ENCODE assay signal across 18 mouse cellular contexts in the genomic region with DNA sequence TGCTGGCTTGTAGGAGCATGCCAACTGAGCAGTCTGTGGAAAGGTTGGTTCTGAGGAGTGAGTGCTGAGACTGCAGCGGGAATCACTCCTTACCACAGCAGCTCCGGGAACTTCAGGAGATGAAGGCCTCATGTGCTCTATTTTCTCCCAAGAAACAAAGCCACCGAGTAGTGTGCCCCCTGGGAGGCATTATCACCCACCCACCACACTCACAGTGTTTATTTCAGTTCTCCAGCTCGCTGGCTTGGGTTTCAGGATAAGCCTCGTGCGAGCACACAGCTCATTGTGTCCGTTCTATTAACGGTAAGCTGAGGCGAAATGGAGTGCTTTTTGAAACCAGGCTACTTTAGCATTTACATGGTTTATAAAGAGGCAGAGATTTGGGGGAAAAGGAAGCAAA. TPM values are rescaled to one million over a fixed set of nuclear protein-coding genes. Genes with fewer than 3 reads are reported as not detected.
A peak's percentile ranks its signal among the peaks of the same experiment; 100 is the strongest.
DNase-seq lines count a peak whose midpoint lies in the region; TF ChIP-seq lines count a peak whose summit lies in the region.
"Had no signal": no experiment of that assay in that cellular context is flagged by ENCODE, and none has a peak within 500 bp of the region (broad histone marks: within the 10 kb centered on the region; RNA-seq: fewer than 3 reads in every experiment).

No protein-coding gene starts in this region.

- no peak for DNase-seq in heart, embryonic 10.5 days (ENCODE audit: low spot score)
- DNase-seq in heart, postnatal 14 days, result no peak
- no peak for DNase-seq in kidney, adult 2 months
- no peak for DNase-seq in kidney, adult 8-10 months
- DNase-seq in retina, postnatal 1 day, result peak; percentile 25
- DNase-seq in retina, embryonic 14.5 days (ENCODE audit: low spot score), result no peak
- DNase-seq in spleen, postnatal 10 days (ENCODE audit: low spot score in 2 of 2), result no peak
- DNase-seq in cerebellum, adult 18-20 months, result no peak
- DNase-seq: adrenal gland, adult 2 months; cerebellum, postnatal 10 days; embryo, embryonic 11 days; kidney, adult 18-20 months; kidney, postnatal 4 days; lung, adult 2 months; lung, postnatal 36 days; right cerebral cortex, postnatal 4 days; thymus, adult 18-20 months had no signal

- intact Hi-C loops in heart, postnatal 14 days (cut with DNase I), result no loop called here

- H3K9me3 ChIP-seq in heart, embryonic 10.5 days, result no peaks in the 10 kb centered on the region

- no peaks in the 10 kb centered on the region for H3K36me3 ChIP-seq in heart, embryonic 10.5 days
- no peaks in the 10 kb centered on the region for H3K36me3 ChIP-seq in kidney, adult 2 months (ENCODE audit: control insufficient read depth, insufficient read depth, low read length)

- 39% methylated on average over 9 of the region's 9 CpGs for WGBS in heart, embryonic 10.5 days
- 69% methylated on average over 9 of the region's 9 CpGs for WGBS in kidney, adult 2 months

- TF ChIP-seq POLR2A in kidney, adult 2 months (IDR thresholded peaks at IDR 0.05; ENCODE audit: low read depth, low read length), result no peak

- no peaks in the 10 kb centered on the region for H3K27me3 ChIP-seq in heart, embryonic 10.5 days (ENCODE audit: insufficient read depth, poor library complexity, severe bottlenecking)
- no peaks in the 10 kb centered on the region for H3K27me3 ChIP-seq in kidney, adult 2 months (replicated peaks; ENCODE audit: control insufficient read depth, insufficient read depth, low read length)
- H3K27me3 ChIP-seq: CH12.LX had no signal

- H3K27ac ChIP-seq in heart, embryonic 10.5 days, result peak overlapping the region; percentile 69
- peak overlapping the region; percentile 61 for H3K27ac ChIP-seq in kidney, adult 2 months (ENCODE audit: insufficient read depth, low read depth, low read length)

- TF ChIP-seq CTCF in kidney, adult 2 months (conservative IDR thresholded peaks at IDR 0.05; ENCODE audit: insufficient read depth, insufficient read length, low read depth, low read length), result no peak

- peaks cover 71% of the 10 kb centered on the region for H3K4me1 ChIP-seq in heart, embryonic 10.5 days
- peaks cover 55% of the 10 kb centered on the region for H3K4me1 ChIP-seq in kidney, adult 2 months (ENCODE audit: control insufficient read depth, insufficient read depth, low read length)

- H3K4me3 ChIP-seq in heart, embryonic 10.5 days, result no peak overlapping the region
- no peak overlapping the region for H3K4me3 ChIP-seq in kidney, adult 2 months (ENCODE audit: insufficient read depth, low read depth, low read length)

RNA-seq across cellular contexts. Expression of a gene that starts 32.1 kb away (rescaled TPM):
- 24.1 and 29.8 TPM in 2 replicates for polyA plus RNA-seq in heart, embryonic 10.5 days (2016; fragmentation: Nextera tagmentation; extraction: Ambion mirVana)
- total RNA-seq in heart, postnatal 14 days (2021), result 1 to 10 TPM; 7.3 to 9.2 TPM
- 4.2 and 4.6 TPM in 2 replicates for polyA plus RNA-seq in kidney, adult 2 months (2012; rRNA removed)
